Mouse (Mus musculus): ENCODE data around the gene Nr1i2.

- no peak for TF ChIP-seq EP300 (IDR thresholded peaks at IDR 0.05; ENCODE audit: low read length)
- TF ChIP-seq CTCF (conservative IDR thresholded peaks at IDR 0.05 in 1 of 2, IDR thresholded peaks at IDR 0.05 in 1 of 2; ENCODE audit: low read depth in 2 of 2, low read length in 2 of 2): no peak
- no peak for TF ChIP-seq ZNF384 (IDR thresholded peaks at IDR 0.05; ENCODE audit: low read depth, low read length)
- TF ChIP-seq MYC (IDR thresholded peaks at IDR 0.05; ENCODE audit: low read depth, low read length): no peak
- TF ChIP-seq MAFK (IDR thresholded peaks at IDR 0.05; ENCODE audit: insufficient replicate concordance, low read length): no peak
- no peak for TF ChIP-seq POLR2A (IDR thresholded peaks at IDR 0.05; ENCODE audit: low read depth, low read length)
Observed at GRCm38 (mm10) chr16:38318492-38318891, 23.9 kb upstream of the Nr1i2 start.

Measured in CH12.LX (cell line).